Mouse (Mus musculus): ENCODE measurements around the gene Pgap2. TPM values are rescaled to one million over a fixed set of nuclear protein-coding genes. Genes with fewer than 3 reads are reported as not detected.

Pgap2 gene
- total and polyA plus RNA-seq, 3 experiments: 21.1 to 91.1 TPM; not detected in 1

GRCm38 (mm10) chr7:102267601-102268394, 57.8 kb downstream of the Pgap2 start, which contains the start of gene Stim1 (continued):
- TF ChIP-seq TCF12 (IDR thresholded peaks at IDR 0.05; ENCODE audit: low read depth, low read length): peak; percentile 17; the same call in 1 of the 2 replicates
- no peak for TF ChIP-seq HCFC1 (IDR thresholded peaks at IDR 0.05; ENCODE audit: low read depth, low read length)
- no peak for TF ChIP-seq CTCF (IDR thresholded peaks at IDR 0.05 in 2 of 3, conservative IDR thresholded peaks at IDR 0.05 in 1 of 3; ENCODE audit: control insufficient read depth in 1 of 3, insufficient read depth in 1 of 3, low read depth in 2 of 3, low read length in 3 of 3, poor library complexity in 1 of 3, severe bottlenecking in 1 of 3)
- TF ChIP-seq POLR2A (IDR thresholded peaks at IDR 0.05; ENCODE audit: control insufficient read depth in 1 of 2, insufficient read depth in 1 of 2, low read depth in 1 of 2, low read length in 2 of 2, poor library complexity in 1 of 2): peak; percentile 13 to 42; a peak in 1 of 4 replicates
- 0 out of 4 replicates have a peak, but pooled peaks of 1 of the 2 experiments have one; percentile 2 for TF ChIP-seq EP300 (IDR thresholded peaks at IDR 0.05; ENCODE audit: low read depth in 1 of 2, low read length in 2 of 2)
- TF ChIP-seq MYB (IDR thresholded peaks at IDR 0.05; ENCODE audit: low read depth, low read length): no peak
- TF ChIP-seq RAD21 (IDR thresholded peaks at IDR 0.05; ENCODE audit: low read depth, low read length): no peak
- no peak for TF ChIP-seq MEF2A (IDR thresholded peaks at IDR 0.05; ENCODE audit: extremely low read depth, insufficient replicate concordance, low read depth, low read length, poor library complexity, severe bottlenecking)
- peak; percentile 19; the same call in 1 of the 2 replicates for TF ChIP-seq MAX (IDR thresholded peaks at IDR 0.05; ENCODE audit: low read length)
- TF ChIP-seq SIN3A (IDR thresholded peaks at IDR 0.05; ENCODE audit: low read length): peak; percentile 43; the same call in 1 of the 2 replicates

GRCm38 (mm10) chr7:102268395-102268748, 58.4 kb downstream of the Pgap2 start:
- Histone ChIP-seq H3K9ac (ENCODE audit: control insufficient read depth, low read depth, low read length, poor library complexity, severe bottlenecking) (peak overlapping the region; percentile 97), H3K36me3 (ENCODE audit: control insufficient read depth in 1 of 2, insufficient read depth in 2 of 2, low read length in 2 of 2) (peaks cover 0 to 42% of the 10 kb centered on the region in 2 experiments; a peak in 3 of 4 replicates), H3K4me1 (ENCODE audit: control insufficient read depth in 1 of 2, insufficient read depth in 2 of 2, low read length in 2 of 2) (peaks cover 6 to 33% of the 10 kb centered on the region in 2 experiments), H3K9me3 (replicated peaks; ENCODE audit: insufficient read depth, low read length) (no peaks in the 10 kb centered on the region), H3K27ac (ENCODE audit: control insufficient read depth, low read depth, low read length) (peak overlapping the region; percentile 73), H3K79me2 (ENCODE audit: control insufficient read depth, insufficient read depth, low read length, poor library complexity) (peaks cover 50% of the 10 kb centered on the region), H3K4me3 (ENCODE audit: control insufficient read depth in 1 of 2, insufficient read depth in 1 of 2, low read depth in 2 of 2, low read length in 2 of 2) (peak overlapping the region; percentile 84 to 99), H3K27me3 (ENCODE audit: control insufficient read depth in 1 of 2, insufficient read depth in 2 of 2, low read length in 2 of 2) (no peaks in the 10 kb centered on the region)
- peak; percentile 67 for DNase-seq (ENCODE audit: low read depth, low spot score)
- TF ChIP-seq RCOR1 (IDR thresholded peaks at IDR 0.05; ENCODE audit: low read depth, low read length): no peak
- TF ChIP-seq SIN3A (IDR thresholded peaks at IDR 0.05; ENCODE audit: low read length): peak; percentile 2; the same call in 1 of the 2 replicates

GRCm38 (mm10) chr7:102272422-102272948, 62.5 kb downstream of the Pgap2 start:
- Histone ChIP-seq H3K9me3 (replicated peaks; ENCODE audit: insufficient read depth, low read length) (no peaks in the 10 kb centered on the region), H3K27me3 (ENCODE audit: control insufficient read depth in 1 of 2, insufficient read depth in 2 of 2, low read length in 2 of 2) (no peaks in the 10 kb centered on the region), H3K4me3 (ENCODE audit: control insufficient read depth in 1 of 2, insufficient read depth in 1 of 2, low read depth in 2 of 2, low read length in 2 of 2) (no peak overlapping the region), H3K9ac (ENCODE audit: control insufficient read depth, low read depth, low read length, poor library complexity, severe bottlenecking) (no peak overlapping the region), H3K36me3 (ENCODE audit: control insufficient read depth in 1 of 2, insufficient read depth in 2 of 2, low read length in 2 of 2) (peaks cover 1 to 43% of the 10 kb centered on the region in 2 experiments; a peak in 3 of 4 replicates), H3K4me1 (ENCODE audit: control insufficient read depth in 1 of 2, insufficient read depth in 2 of 2, low read length in 2 of 2) (peaks cover 6 to 30% of the 10 kb centered on the region in 2 experiments), H3K27ac (ENCODE audit: control insufficient read depth, low read depth, low read length) (no peak overlapping the region), H3K79me2 (ENCODE audit: control insufficient read depth, insufficient read depth, low read length, poor library complexity) (peaks cover 63% of the 10 kb centered on the region)
- no peak for TF ChIP-seq GATA1 (IDR thresholded peaks at IDR 0.05; ENCODE audit: low read depth, low read length)
- TF ChIP-seq USF2 (IDR thresholded peaks at IDR 0.05; ENCODE audit: borderline replicate concordance in 1 of 2, insufficient read depth in 1 of 2, low read depth in 1 of 2, low read length in 2 of 2): no peak
- no peak for TF ChIP-seq UBTF (IDR thresholded peaks at IDR 0.05; ENCODE audit: borderline replicate concordance, insufficient read depth, low read depth, low read length)
- no peak for TF ChIP-seq CTCF (IDR thresholded peaks at IDR 0.05 in 2 of 3, conservative IDR thresholded peaks at IDR 0.05 in 1 of 3; ENCODE audit: control insufficient read depth in 1 of 3, insufficient read depth in 1 of 3, low read depth in 2 of 3, low read length in 3 of 3, poor library complexity in 1 of 3, severe bottlenecking in 1 of 3)
- TF ChIP-seq MYB (IDR thresholded peaks at IDR 0.05; ENCODE audit: low read depth, low read length): no peak
- TF ChIP-seq TCF12 (IDR thresholded peaks at IDR 0.05; ENCODE audit: low read depth, low read length): no peak
- DNase-seq (ENCODE audit: low read depth, low spot score): no peak
